Mouse (Mus musculus) T-helper 17 cell (primary cell): ENCODE measurements around the gene Zdhhc19.

Experiments
- in situ Hi-C, 2 experiments: fragments of 300-600 bp; cut with MboI, MseI; formaldehyde crosslinking; loops; 1 replicate in 1 of 2; 2 replicates in 1 of 2; pipeline ENCODE4 v1.15.1; 2025; ENCODE audit warnings: high pct_unique_total_duplicates in 2 of 2

Gene Zdhhc19

GRCm38 (mm10) chr16:32602193-32602685 is 106.2 kb downstream of the Zdhhc19 start:
- in situ Hi-C loops, result no loop called here

GRCm38 (mm10) chr16:32607562-32608343 is 111.7 kb downstream of the Zdhhc19 start:
- in situ Hi-C loops, result loop anchor here (5.0 kb wide), 4 partner anchors 50 to 495 kb away; no protein-coding TSS in a partner anchor

GRCm38 (mm10) chr16:32608344-32608711 is 112.3 kb downstream of the Zdhhc19 start:
- in situ Hi-C loops, result loop anchor here (5.0 kb wide), 4 partner anchors 51 to 496 kb away; no protein-coding TSS in a partner anchor

GRCm38 (mm10) chr16:32608712-32609400 is 112.8 kb downstream of the Zdhhc19 start, which contains the start of gene Tfrc:
TSS of gene Tfrc (plus strand) at chr16:32608920.
- in situ Hi-C loops, result loop anchor here (5.0 kb wide), 4 partner anchors 52 to 497 kb away; no protein-coding TSS in a partner anchor

GRCm38 (mm10) chr16:32609401-32609779 is 113.3 kb downstream of the Zdhhc19 start:
- in situ Hi-C loops, result loop anchor here (5.0 kb wide), 4 partner anchors 52 to 497 kb away; no protein-coding TSS in a partner anchor

GRCm38 (mm10) chr16:32610460-32611255 is 114.6 kb downstream of the Zdhhc19 start:
- in situ Hi-C loops, result loop anchor here in 1 of 2 experiments (10.0 kb wide), 1 partner anchor 326 kb away; no protein-coding TSS in a partner anchor
